Mouse (Mus musculus): ENCODE measurements around the gene Pcdh20.

The Pcdh20 gene

DNA sequence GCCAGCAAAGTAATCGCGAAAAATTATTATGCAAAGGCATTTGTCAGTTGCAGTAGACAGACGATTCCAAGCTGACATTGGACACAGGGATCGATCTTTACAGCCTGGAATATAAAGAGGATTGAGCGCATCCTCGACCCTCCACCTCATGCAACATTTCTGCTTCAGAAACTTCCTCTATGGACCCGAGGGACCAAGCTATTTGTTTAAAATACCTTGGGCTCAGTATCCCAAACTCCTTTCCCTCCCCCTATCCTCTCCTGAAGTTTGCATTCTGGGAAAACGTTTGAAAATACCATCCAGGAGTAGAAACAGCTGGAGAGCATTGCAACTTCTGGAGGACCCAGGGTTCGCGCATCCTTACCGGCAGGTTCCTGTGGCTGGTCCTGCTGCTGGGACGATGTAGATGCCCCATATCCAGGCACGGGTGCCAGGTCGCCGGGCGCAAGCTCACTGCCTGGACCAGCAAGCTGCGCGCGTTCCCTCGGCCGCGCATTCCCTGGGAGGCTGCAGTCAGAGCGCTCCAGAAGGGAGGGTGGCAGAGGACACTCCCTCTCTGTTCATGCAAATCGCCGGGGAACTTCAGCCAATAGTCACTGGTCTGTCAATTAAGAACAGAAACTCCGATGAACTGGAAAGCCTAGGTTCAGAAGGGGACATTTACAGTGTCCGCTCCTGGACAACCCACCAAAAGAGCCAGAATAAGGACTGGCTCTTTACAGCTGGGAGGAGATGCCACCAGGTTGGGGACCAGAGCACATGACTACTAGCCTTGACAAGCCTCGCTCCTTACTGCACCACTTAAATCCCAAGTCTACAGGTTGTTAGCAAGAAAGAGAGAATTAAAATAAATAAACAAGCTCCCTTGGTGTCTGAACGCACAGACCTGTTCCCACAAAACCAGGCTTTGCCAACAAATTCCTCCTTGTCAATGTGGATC is at the start of gene Pcdh20:
Gene Pcdh20, minus strand, starts transcription at position 902 of the 940 bp plus-strand sequence.
- no peak for DNase-seq (ENCODE audit: low spot score)

DNA sequence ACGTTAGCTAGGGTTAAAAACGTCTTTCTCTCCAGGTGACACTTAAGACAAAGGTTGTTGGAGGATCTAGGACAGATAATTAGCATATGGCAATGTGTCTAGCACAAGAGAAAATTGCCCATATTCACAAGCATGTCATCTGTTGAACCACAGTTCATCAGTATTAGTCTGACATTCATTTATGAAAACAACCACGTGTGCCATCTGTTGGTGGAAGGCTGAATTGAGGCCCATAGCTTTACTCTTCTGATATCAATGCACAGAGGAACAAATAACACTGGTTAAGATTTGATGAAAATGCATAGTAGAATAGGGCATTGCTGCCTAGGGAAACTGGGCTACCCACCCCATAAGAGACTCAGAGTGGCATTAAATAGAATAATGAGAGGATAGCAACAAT is 8.7 kb upstream of the Pcdh20 start:
- DNase-seq (ENCODE audit: low spot score): no peak

DNA sequence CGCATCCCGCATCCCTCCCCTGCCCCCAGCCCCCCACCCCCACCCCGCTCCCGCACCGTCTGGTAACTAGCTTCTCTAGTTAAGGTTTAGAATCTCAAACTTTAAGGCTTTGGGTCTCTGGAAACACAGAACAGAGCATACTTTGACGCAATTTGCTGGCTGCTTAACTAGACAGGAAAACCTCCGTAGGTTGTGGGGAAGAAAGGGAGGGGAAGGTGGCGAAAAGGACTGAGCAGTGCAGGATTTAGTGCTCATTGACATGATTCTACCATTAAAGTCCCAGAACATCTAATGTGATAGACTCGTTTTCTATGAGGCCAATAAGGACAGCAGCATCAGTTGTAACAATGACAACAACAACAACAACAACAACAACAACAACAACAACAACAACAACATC is 1.2 kb downstream of the Pcdh20 start:
- no peak for DNase-seq (ENCODE audit: low spot score)

DNA sequence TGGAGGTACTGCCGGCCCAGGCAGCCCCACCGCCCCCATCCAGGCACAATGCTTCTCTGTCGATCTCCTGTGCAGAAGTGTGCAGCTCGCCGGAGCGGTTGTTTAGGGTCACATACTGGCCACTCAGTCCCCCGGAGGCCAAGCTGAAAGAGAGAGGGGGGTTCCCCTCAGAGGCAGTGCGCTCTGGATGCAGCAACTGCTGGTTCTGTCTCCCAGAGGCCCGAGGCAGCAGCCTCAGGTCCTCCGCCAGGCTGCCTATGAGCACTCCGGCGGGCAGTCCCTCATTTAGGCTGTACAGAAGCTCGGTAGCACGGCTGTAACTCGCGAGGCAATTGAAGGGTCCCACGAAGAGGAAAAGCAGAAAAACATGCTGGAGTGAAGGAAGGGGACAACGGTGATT is 1.8 kb downstream of the Pcdh20 start:
- no peak for DNase-seq (ENCODE audit: low spot score)

DNA sequence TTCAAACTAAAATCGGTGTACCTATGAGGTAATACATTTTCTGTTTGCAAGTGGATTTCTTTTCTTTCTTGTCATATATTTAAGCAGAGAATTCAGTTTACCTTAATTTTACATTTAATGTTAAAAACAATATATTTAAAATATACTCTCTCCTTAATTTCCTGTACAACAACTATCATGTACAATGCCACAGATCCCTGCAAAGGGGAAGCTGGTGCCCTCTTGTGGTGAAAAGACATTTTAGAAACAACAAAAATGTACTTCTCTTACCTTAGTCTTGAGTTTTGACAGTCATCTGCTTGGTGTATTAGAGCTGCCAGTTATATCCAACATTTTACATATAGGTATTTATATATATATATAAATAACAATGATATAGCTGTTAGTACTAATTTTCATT is 4.8 kb downstream of the Pcdh20 start:
- DNase-seq (ENCODE audit: low spot score): no peak

DNA sequence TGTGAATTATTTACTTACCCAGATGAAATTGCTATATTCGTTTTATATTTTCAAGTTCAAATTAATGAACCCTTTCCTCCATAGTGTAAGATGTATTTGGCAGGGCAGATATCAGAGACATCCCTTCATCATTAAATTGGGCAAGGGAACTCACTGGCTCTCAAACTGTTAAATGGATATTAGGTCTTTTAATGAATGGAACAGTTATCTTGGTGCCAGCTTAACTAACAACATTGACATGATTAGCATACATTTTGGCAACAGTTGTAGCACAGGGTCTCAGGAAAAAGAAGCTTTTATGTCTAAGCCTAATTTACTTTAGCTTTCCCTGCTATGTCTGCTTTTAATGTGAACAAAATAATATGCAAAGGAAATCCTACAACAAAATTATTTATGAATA is 6.8 kb downstream of the Pcdh20 start:
- DNase-seq (ENCODE audit: low spot score): no peak

DNA sequence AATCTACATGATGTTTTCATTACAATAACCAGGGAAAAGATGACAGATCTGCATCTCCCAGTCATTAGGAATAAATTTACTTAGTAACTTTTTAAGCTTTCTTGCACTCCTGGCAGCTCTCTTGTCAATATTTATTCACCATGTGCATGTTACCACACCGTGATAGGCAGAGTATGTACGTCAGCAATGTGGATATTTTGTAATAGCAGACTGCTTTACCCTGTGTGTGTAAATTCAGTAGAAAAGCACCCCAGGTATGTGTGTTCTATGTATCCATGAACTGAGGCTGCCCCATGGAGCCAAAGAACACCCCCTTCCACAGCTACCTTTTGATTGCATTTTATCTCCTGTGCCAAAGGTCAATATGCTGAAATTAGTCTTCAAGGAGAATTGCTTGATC is 7.8 kb downstream of the Pcdh20 start:
- DNase-seq (ENCODE audit: low spot score): no peak

DNA sequence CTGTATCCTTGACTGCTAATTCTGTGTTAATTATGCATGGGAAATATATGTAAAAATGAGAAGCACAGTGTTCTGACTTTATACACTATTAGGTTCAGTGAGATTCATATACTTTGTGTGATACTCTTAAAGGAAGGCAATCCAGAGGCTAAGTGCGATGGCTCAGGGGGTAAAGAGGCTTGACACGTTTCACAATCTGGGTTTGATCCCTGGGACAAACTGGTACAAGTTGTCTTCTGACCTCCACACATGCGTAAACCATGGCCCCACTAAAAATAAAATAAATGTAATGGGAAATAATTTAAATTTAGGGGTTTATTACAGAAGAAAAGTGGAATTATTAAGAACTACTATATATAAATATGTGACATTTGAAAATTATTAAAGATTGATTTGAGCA is 8.3 kb downstream of the Pcdh20 start:
- no peak for DNase-seq (ENCODE audit: low spot score)

DNA sequence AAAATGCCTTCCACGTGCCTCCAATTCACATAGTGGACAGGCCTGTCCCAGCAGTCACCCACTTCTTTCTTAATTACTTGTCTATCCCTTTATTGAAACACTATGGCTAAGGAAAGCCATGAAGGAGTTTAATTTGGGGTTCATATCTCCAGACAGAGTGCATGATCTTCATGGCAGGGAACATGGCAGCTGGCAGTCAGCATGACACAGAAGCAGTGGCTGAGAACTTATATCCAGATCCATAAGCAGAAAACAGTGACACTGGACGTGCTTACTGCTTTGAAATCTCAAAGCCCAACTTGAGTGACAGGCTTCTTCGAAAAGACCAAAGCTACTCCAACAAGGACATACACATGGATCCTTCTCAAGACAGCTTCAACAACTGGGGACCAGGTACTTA is 10.5 kb downstream of the Pcdh20 start:
- DNase-seq (ENCODE audit: low spot score): no peak

DNA sequence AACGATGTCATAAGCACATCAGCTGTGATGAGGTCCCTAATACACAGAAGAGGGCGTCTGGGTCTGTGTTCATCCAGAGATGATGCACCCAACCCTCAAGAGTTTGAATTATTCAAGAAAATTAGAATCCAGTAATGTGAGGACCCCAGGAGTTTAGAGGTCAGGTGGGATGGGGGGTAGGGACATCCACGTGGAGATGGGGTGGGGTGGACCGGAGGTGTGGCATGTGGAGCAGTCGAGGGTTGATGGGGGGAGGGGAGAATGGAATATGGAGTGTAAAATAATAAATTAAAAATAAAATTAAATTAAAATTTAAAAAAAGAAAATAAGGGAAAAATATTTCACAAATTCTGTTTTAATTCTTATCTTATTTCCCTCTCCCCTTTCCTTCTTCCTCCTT is 27.9 kb downstream of the Pcdh20 start:
- DNase-seq (ENCODE audit: low spot score): no peak

DNA sequence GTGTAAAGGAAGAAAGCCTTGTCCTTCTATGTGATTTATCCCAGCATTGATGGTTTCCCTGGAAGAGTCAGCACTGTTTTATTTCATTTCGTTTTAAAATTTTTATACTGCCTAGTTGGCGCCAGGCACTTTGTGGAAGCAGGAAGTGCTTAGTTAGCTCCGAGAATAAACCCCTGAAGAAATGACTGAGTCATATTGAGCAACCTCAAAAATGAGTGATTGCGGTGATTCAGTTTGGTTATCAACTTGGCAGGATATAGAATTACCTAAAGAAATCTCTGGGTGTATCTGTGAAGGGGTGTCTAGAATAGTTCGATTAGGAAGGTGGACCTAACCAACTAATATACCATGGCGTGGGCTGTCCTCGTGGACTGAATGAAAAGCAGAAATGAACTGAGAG is 41.8 kb downstream of the Pcdh20 start:
- DNase-seq (ENCODE audit: low spot score): no peak

DNA sequence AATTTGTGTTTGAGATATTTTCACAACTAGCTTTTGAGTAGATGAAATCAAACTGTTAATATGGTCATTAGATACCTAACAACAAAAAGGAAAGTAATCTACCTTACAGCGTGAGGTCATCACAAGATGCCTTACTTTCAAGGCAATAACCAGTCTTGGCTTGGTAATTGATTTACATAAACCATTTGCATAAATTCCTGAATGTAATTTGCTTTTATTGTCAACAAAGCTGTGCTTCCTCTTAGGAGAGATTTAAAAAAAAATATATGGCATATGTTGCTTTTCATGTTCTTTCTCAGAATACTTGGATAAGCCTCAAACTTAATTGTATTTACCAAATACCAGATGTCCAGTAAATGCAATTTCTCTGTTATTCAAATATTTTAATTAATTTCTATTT is 43.8 kb downstream of the Pcdh20 start:
- DNase-seq (ENCODE audit: low spot score): no peak
